8 mouse cellular contexts compared by ENCODE assay signal in the genomic region with DNA sequence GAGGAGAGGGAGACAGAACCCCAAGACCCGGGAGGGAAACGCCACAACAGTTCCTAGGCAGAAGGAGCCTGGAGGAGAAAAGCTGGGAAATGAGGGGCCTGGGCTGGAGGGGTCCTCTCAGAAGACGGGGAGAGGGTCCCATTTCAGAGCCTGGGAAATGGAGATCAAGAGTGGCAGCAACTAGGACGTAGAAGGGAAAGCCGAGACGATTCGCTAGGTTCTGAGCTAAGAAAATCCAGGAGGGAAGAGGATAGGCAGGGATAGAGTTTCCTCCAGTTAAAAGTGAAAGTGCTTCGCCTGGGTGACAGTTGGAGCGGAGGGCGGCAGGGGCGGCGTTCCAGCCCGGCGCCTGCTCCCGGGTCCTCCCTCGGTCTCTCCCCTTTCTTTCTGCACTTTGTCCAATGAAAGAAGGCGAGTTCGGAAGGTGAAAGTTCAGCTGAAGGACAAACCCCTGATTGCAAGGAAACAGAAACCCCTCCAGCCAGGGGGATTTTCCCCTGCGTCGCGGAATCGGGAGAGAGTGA. TPM values are rescaled to one million over a fixed set of nuclear protein-coding genes. Genes with fewer than 3 reads are reported as not detected.
DNase-seq lines count a peak whose midpoint lies in the region; ATAC-seq and TF ChIP-seq lines count a peak whose summit lies in the region.

No protein-coding gene starts in this region.

- peak overlapping the region; percentile 99 for H3K27ac ChIP-seq in forebrain, embryonic 12.5 days
- H3K27ac ChIP-seq in heart, embryonic 16.5 days (ENCODE audit: low read length), result peak overlapping the region; percentile 100
- H3K27ac ChIP-seq in liver, postnatal 0 days (ENCODE audit: low read depth), result peak overlapping the region; percentile 100
- peak overlapping the region; percentile 98 for H3K27ac ChIP-seq in neural tube, embryonic 12.5 days

- TF ChIP-seq CTCF in brain, embryonic 14.5 days (IDR thresholded peaks at IDR 0.05; ENCODE audit: borderline replicate concordance, extremely low read depth, insufficient read depth, insufficient read length), result no peak
- TF ChIP-seq CTCF in liver, postnatal 0 days (IDR thresholded peaks at IDR 0.05; ENCODE audit: low read depth), result no peak

- peak; percentile 26 to 42 for DNase-seq in CD8-positive naive resting alpha-beta T cell, adult 2 months (ENCODE audit: low read depth in 2 of 2, low spot score in 2 of 2)
- peak; percentile 83 for DNase-seq in brain, embryonic 14.5 days (ENCODE audit: low read depth)
- DNase-seq in kidney, postnatal 14 days, result peak; percentile 88
- DNase-seq in liver, postnatal 0 days, result peak; percentile 76
- peak; percentile 69 for DNase-seq in testis, postnatal 10 days (ENCODE audit: low spot score)

- WGBS in forebrain, embryonic 12.5 days, result 0% methylated on average over 22 of the region's 22 CpGs
- under 1% methylated on average over 22 of the region's 22 CpGs for WGBS in heart, embryonic 16.5 days
- 1% methylated on average over 22 of the region's 22 CpGs for WGBS in liver, postnatal 0 days (ENCODE audit: insufficient replicate concordance)
- WGBS in neural tube, embryonic 12.5 days, result under 1% methylated on average over 22 of the region's 22 CpGs

- H3K27me3 ChIP-seq in forebrain, embryonic 12.5 days, result no peaks in the 10 kb centered on the region
- no peaks in the 10 kb centered on the region for H3K27me3 ChIP-seq in heart, embryonic 16.5 days (ENCODE audit: control insufficient read depth, insufficient read depth, low read length)
- 0 out of 2 replicates have a peak, but pooled peaks cover 4% of the 10 kb centered on the region for H3K27me3 ChIP-seq in liver, postnatal 0 days (ENCODE audit: insufficient read depth, low read length)
- no peaks in the 10 kb centered on the region for H3K27me3 ChIP-seq in neural tube, embryonic 12.5 days (replicated peaks)

- TF ChIP-seq POLR2A in brain, embryonic 14.5 days (IDR thresholded peaks at IDR 0.05; ENCODE audit: borderline replicate concordance, extremely low read depth, insufficient read depth, insufficient read length, poor library complexity, severe bottlenecking), result no peak; the same call in 1 of the 2 replicates

- peaks cover 6% of the 10 kb centered on the region; the same call in 1 of the 2 replicates for H3K9me3 ChIP-seq in forebrain, embryonic 12.5 days
- peaks cover 6% of the 10 kb centered on the region for H3K9me3 ChIP-seq in heart, embryonic 16.5 days (replicated peaks; ENCODE audit: control insufficient read depth, low read length)
- H3K9me3 ChIP-seq in liver, postnatal 0 days (ENCODE audit: low read length), result peaks cover 5% of the 10 kb centered on the region; the same call in 1 of the 2 replicates
- peaks cover 4% of the 10 kb centered on the region; the same call in 1 of the 2 replicates for H3K9me3 ChIP-seq in neural tube, embryonic 12.5 days

- TF ChIP-seq EP300 in liver, postnatal 0 days (IDR thresholded peaks at IDR 0.05; ENCODE audit: low read depth), result peak; percentile 44; the same call in 1 of the 2 replicates

- peak overlapping the region; percentile 90 for H3K9ac ChIP-seq in forebrain, embryonic 12.5 days
- H3K9ac ChIP-seq in heart, embryonic 16.5 days (ENCODE audit: low read length), result peak overlapping the region; percentile 98
- H3K9ac ChIP-seq in liver, postnatal 0 days (replicated peaks), result peak overlapping the region; percentile 97
- peak overlapping the region; percentile 93 for H3K9ac ChIP-seq in neural tube, embryonic 12.5 days

- H3K4me1 ChIP-seq in forebrain, embryonic 12.5 days, result peaks cover 16% of the 10 kb centered on the region
- H3K4me1 ChIP-seq in heart, embryonic 16.5 days (ENCODE audit: control insufficient read depth, insufficient read depth, low read length), result peaks cover 7% of the 10 kb centered on the region
- H3K4me1 ChIP-seq in liver, postnatal 0 days (ENCODE audit: insufficient read depth), result 0 out of 2 replicates have a peak, but pooled peaks cover 2% of the 10 kb centered on the region
- no peaks in the 10 kb centered on the region; the same call in 1 of the 2 replicates for H3K4me1 ChIP-seq in neural tube, embryonic 12.5 days

- no peaks in the 10 kb centered on the region for H3K36me3 ChIP-seq in forebrain, embryonic 12.5 days (replicated peaks)
- peaks cover 6% of the 10 kb centered on the region; the same call in 1 of the 2 replicates for H3K36me3 ChIP-seq in heart, embryonic 16.5 days (ENCODE audit: control insufficient read depth, insufficient read depth)
- no peaks in the 10 kb centered on the region for H3K36me3 ChIP-seq in liver, postnatal 0 days (replicated peaks; ENCODE audit: insufficient read depth, low read length)
- peaks cover 8% of the 10 kb centered on the region; the same call in 1 of the 2 replicates for H3K36me3 ChIP-seq in neural tube, embryonic 12.5 days

- H3K4me3 ChIP-seq in forebrain, embryonic 12.5 days (replicated peaks), result peak overlapping the region; percentile 83
- peak overlapping the region; percentile 93 for H3K4me3 ChIP-seq in heart, embryonic 16.5 days (ENCODE audit: low read length)
- peak overlapping the region; percentile 81 for H3K4me3 ChIP-seq in liver, postnatal 0 days (ENCODE audit: low read depth, low read length)
- peak overlapping the region; percentile 74 for H3K4me3 ChIP-seq in neural tube, embryonic 12.5 days

- ATAC-seq in forebrain, embryonic 12.5 days (ENCODE audit: low FRiP score), result peak; percentile 36
- ATAC-seq in heart, embryonic 16.5 days (replicated peaks; ENCODE audit: extremely low read depth, insufficient read depth, low FRiP score), result peak; percentile 46
- peak; percentile 63 for ATAC-seq in liver, postnatal 0 days
- ATAC-seq in neural tube, embryonic 12.5 days (ENCODE audit: low FRiP score, low read depth), result peak; percentile 45

- peak overlapping the region; percentile 87 for H3K4me2 ChIP-seq in forebrain, embryonic 12.5 days
- peak overlapping the region; percentile 83 for H3K4me2 ChIP-seq in heart, embryonic 16.5 days (ENCODE audit: low read depth, low read length)
- H3K4me2 ChIP-seq in liver, postnatal 0 days (ENCODE audit: low read depth, low read length), result peak overlapping the region; percentile 89
- peak overlapping the region; percentile 93 for H3K4me2 ChIP-seq in neural tube, embryonic 12.5 days (replicated peaks)

RNA-seq across cellular contexts. Expression of a gene that starts 0.7 kb away (rescaled TPM):
- polyA plus RNA-seq in brain, embryonic 14.5 days (2012; rRNA removed), result 55.0 and 68.1 TPM in 2 replicates
- polyA plus RNA-seq in forebrain, embryonic 12.5 days (2016; fragmentation: Nextera tagmentation; extraction: Ambion mirVana), result 69.5 and 77.3 TPM in 2 replicates
- polyA plus RNA-seq in heart, embryonic 16.5 days (2015; fragmentation: Nextera tagmentation; extraction: Ambion mirVana), result 59.0 and 67.8 TPM in 2 replicates
- polyA plus RNA-seq in liver, postnatal 0 days (2015; fragmentation: Nextera tagmentation; extraction: Ambion mirVana), result 18.4 and 18.9 TPM in 2 replicates
- polyA plus RNA-seq in neural tube, embryonic 12.5 days (2016; fragmentation: Nextera tagmentation; extraction: Ambion mirVana), result 82.2 and 91.8 TPM in 2 replicates

Comparison
In these comparisons a context has a peak if more than half of its experiments do, and no peak if none do; other contexts are left out.
1. Peak in every context shown above with its lines: DNase-seq, ATAC-seq, H3K4me3 ChIP-seq and H3K27ac ChIP-seq.
2. DNase-seq: peak in every context shown above with its lines; median percentile 88 in kidney, postnatal 14 days; 83 in brain, embryonic 14.5 days; 76 in liver, postnatal 0 days; 69 in testis, postnatal 10 days; 34 in CD8-positive naive resting alpha-beta T cell, adult 2 months.